Mouse (Mus musculus) neutrophil, adult 5-6 weeks (primary cell): ENCODE data around the gene Gm128. TPM values are rescaled to one million over a fixed set of nuclear protein-coding genes. Genes with fewer than 3 reads are reported as not detected.

Experiments
- ATAC-seq: fragments of 151-379, 151-347 bp; 2 replicates; pipeline ENCODE4 v1.8.0; 2017; ENCODE audit warnings: mild to moderate bottlenecking, moderate TSS enrichment; ENCODE audit not compliant: insufficient number of reproducible peaks, poor library complexity, low FRiP score, severe bottlenecking; ENCODE audit errors: extremely low read depth
- total RNA-seq: library from RNA; stranded (forward); fragments of 200-1000 nt; gene quantifications from 2 replicates; pipeline ENCODE4 v1.2.3, GENCODE M21; 2017

Gene Gm128
- total RNA-seq, 1 experiment from 2014 or later: not detected

GRCm38 (mm10) chr3:95235386-95236301 lies 5.8 kb downstream of the Gm128 start:
- no peak for ATAC-seq

- no peak for ATAC-seq
These were observed 8.0 kb downstream of the Gm128 start for GRCm38 (mm10) chr3:95233303-95233980.

GRCm38 (mm10) chr3:95232771-95233170 lies 8.6 kb downstream of the Gm128 start:
- ATAC-seq: no peak

GRCm38 (mm10) chr3:95231298-95232221 lies 9.8 kb downstream of the Gm128 start, which contains the start of gene Mllt11:
Gene Mllt11, minus strand, starts transcription at chr3:95232171.
- ATAC-seq: peak; percentile 21; the same call in 1 of the 2 replicates

GRCm38 (mm10) chr3:95230495-95231297 lies 10.7 kb downstream of the Gm128 start:
- ATAC-seq: no peak

GRCm38 (mm10) chr3:95229781-95230494 lies 11.5 kb downstream of the Gm128 start:
- ATAC-seq: no peak

- no peak for ATAC-seq
These were observed 12.3 kb downstream of the Gm128 start for GRCm38 (mm10) chr3:95228894-95229780.

- peak; percentile 69 for ATAC-seq
These were observed 13.1 kb downstream of the Gm128 start, which contains the start of gene Cdc42se1 for GRCm38 (mm10) chr3:95228148-95228893. Gene Cdc42se1, plus strand, starts transcription at chr3:95228732.

GRCm38 (mm10) chr3:95227214-95227613 lies 14.2 kb downstream of the Gm128 start:
- ATAC-seq: no peak

GRCm38 (mm10) chr3:95224295-95224694 lies 17.1 kb downstream of the Gm128 start:
- no peak for ATAC-seq

GRCm38 (mm10) chr3:95223041-95223440 lies 18.4 kb downstream of the Gm128 start:
- no peak for ATAC-seq

GRCm38 (mm10) chr3:95218466-95219137 lies 22.8 kb downstream of the Gm128 start:
- ATAC-seq: no peak

GRCm38 (mm10) chr3:95217255-95218134 lies 23.9 kb downstream of the Gm128 start, which contains the start of gene Gabpb2:
Gene Gabpb2, minus strand, starts transcription at chr3:95217916.
- peak; percentile 83 for ATAC-seq

GRCm38 (mm10) chr3:95216655-95217254 lies 24.6 kb downstream of the Gm128 start:
- no peak for ATAC-seq
